Mouse (Mus musculus) kidney, adult 2 months (tissue): ENCODE results near the gene Mypop. TPM values are rescaled to one million over a fixed set of nuclear protein-coding genes. Genes with fewer than 3 reads are reported as not detected.

Experiments used
- DNase-seq: peaks from one replicate; pipeline ENCODE4 v3.0.0; 2021
- H3K27ac ChIP-seq: fragments of 200-500 bp; 2 replicates; pipeline ENCODE4 v1.5.1; 2012; ENCODE audit warnings: low read depth, low read length, control low read depth, inconsistent platforms; ENCODE audit not compliant: insufficient read depth
- H3K27me3 ChIP-seq: fragments of 200-500 bp; replicated peaks from 2 replicates; pipeline ENCODE4 v1.6.1; 2012; ENCODE audit warnings: mild to moderate bottlenecking, moderate library complexity, low read length, inconsistent platforms; ENCODE audit not compliant: control insufficient read depth, insufficient read depth
- H3K36me3 ChIP-seq: fragments of 200-500 bp; 2 replicates; pipeline ENCODE4 v1.6.1; 2012; ENCODE audit warnings: mild to moderate bottlenecking, moderate library complexity, low read length, inconsistent platforms; ENCODE audit not compliant: control insufficient read depth, insufficient read depth
- H3K4me1 ChIP-seq: fragments of 200-500 bp; 2 replicates; pipeline ENCODE4 v1.6.1; 2011; ENCODE audit warnings: low read length; ENCODE audit not compliant: control insufficient read depth, insufficient read depth
- H3K4me3 ChIP-seq: fragments of 200-500 bp; 2 replicates; pipeline ENCODE4 v1.5.1; 2011; ENCODE audit warnings: mild to moderate bottlenecking, low read depth, low read length, control low read depth; ENCODE audit not compliant: insufficient read depth
- CTCF ChIP-seq: fragments of 200-500 bp; conservative IDR thresholded peaks from 2 replicates; pipeline ENCODE4 v1.5.1; 2011; ENCODE audit warnings: low read depth, mild to moderate bottlenecking, control low read depth, low read length, moderate library complexity, mixed read lengths; ENCODE audit not compliant: insufficient read depth, insufficient read length
- POLR2A ChIP-seq: fragments of 200-500 bp; IDR thresholded peaks from one replicate; pipeline ENCODE4 v1.6.1; 2011; ENCODE audit warnings: low read depth, low read length, control low read depth
- WGBS: fragments of 180-500 bp; shearing (Covaris S2); methylation state at CpG from one replicate; pipeline ENCODE4 v1.1.7; 2018; 5-methylcytosine and 5-hydroxymethylcytosine counted together
- polyA plus RNA-seq: library from polyadenylated mRNA; depleted of rRNA; stranded (reverse); fragments of >200 nt; gene quantifications from 2 replicates; pipeline ENCODE4 v1.2.3, GENCODE M21; 2012

Mypop gene
- polyA plus RNA-seq, 1 experiment, result 7.6 TPM

DNA sequence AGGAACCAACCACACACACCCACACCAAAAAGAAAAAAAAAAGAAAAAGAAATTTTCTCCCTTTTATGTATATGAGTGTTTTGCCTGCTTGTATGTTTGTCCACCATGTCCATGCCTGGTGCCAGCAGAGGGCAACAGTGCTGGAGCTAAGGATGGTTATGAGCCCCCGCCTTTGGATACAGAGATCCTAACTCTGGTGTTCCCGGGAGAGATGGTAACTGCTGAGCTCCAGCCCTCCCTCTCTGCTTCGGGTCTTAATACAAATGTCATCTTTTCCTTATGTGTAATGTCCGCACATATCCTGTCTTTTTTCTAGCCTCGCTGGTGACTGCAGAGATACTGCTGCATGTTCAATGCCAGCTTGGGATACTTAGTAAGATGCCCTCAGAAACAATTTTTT, 1.1 kb upstream of the Mypop start:
- no peaks in the 10 kb centered on the region for H3K36me3 ChIP-seq
- no peak overlapping the region for H3K4me3 ChIP-seq
- DNase-seq, result no peak
- no peaks in the 10 kb centered on the region for H3K27me3 ChIP-seq
- H3K4me1 ChIP-seq, result peaks cover 3% of the 10 kb centered on the region; the same call in 1 of the 2 replicates
- 9% methylated on average over 5 of the region's 5 CpGs for WGBS
- TF ChIP-seq POLR2A, result no peak
- TF ChIP-seq CTCF, result no peak
- H3K27ac ChIP-seq, result no peak overlapping the region

DNA sequence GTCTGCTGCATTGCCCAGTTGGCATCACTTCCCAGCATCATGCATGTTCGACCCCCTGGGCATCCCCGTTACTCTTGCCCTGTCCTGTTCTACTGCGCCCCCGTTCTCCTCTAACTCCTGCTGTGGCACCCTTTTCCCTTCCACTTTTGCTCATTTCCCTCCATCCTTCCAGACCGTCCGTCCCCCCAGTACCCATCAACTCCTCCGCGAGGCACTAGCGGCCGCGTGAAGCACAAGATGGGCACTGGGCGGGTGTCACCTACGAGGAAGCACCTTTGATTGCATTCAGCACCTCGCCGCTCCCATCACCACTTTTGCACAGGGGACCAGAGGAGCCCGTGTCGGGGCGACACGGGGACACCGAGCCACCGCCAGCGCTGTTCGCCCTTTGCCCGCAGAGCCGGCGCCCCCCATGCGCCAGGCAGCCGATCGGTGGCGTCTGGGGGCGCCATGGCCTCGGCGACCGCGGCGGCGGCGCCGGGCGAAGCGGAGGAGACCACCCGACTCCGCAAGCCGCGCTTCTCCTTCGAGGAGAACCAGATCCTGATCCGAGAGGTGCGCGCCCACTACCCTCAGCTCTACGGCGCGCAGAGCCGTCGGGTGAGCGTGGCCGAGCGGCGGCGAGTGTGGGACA, 732 bp downstream of the Mypop start:
- H3K4me3 ChIP-seq, result peak overlapping the region; percentile 64
- whole genome bisulfite sequencing, result 1% methylated on average over 57 of the region's 59 CpGs
- no peak for TF ChIP-seq CTCF
- no peak for TF ChIP-seq POLR2A
- H3K36me3 ChIP-seq, result no peaks in the 10 kb centered on the region
- no peaks in the 10 kb centered on the region for H3K27me3 ChIP-seq
- DNase-seq, result no peak
- no peak overlapping the region for H3K27ac ChIP-seq
- peaks cover 3% of the 10 kb centered on the region; the same call in 1 of the 2 replicates for H3K4me1 ChIP-seq

GRCm38 (mm10) chr7:18992294-18992675, 1.2 kb downstream of the Mypop start:
- no peak for TF ChIP-seq CTCF
- TF ChIP-seq POLR2A, result no peak
- H3K4me1 ChIP-seq, result peaks cover 3% of the 10 kb centered on the region; the same call in 1 of the 2 replicates
- peak overlapping the region; percentile 64 for H3K4me3 ChIP-seq
- H3K36me3 ChIP-seq, result no peaks in the 10 kb centered on the region
- no peak overlapping the region for H3K27ac ChIP-seq
- no peak for DNase-seq
- no peaks in the 10 kb centered on the region for H3K27me3 ChIP-seq
- 5% methylated on average over 31 of the region's 31 CpGs for WGBS

DNA sequence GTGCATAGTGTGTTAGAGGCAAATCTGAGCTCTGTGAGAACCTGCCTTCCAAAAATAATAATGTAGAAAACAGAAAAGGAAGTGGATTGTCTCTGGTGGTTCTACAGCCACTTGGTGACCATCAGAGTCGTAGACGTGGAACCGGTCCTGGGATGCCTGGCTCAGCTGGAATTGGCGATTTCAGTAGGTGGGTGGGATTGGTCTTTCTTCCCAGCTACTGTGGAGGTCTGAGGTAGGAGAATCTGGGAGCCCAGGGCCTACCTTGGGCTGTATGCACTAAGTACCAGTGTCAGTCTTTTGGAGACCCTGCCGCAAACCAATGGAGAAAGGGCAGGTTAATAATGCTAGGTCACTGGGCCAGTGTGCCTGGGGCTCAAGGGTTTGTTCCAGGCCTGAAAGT, 2.0 kb downstream of the Mypop start:
- Histone ChIP-seq H3K27ac (no peak overlapping the region), H3K27me3 (no peaks in the 10 kb centered on the region), H3K4me1 (peaks cover 3% of the 10 kb centered on the region; the same call in 1 of the 2 replicates), H3K4me3 (no peak overlapping the region), H3K36me3 (no peaks in the 10 kb centered on the region)
- DNase-seq, result no peak
- WGBS, result 88% methylated on average over 5 of the region's 5 CpGs
- TF ChIP-seq POLR2A (no peak), CTCF (no peak)

DNA sequence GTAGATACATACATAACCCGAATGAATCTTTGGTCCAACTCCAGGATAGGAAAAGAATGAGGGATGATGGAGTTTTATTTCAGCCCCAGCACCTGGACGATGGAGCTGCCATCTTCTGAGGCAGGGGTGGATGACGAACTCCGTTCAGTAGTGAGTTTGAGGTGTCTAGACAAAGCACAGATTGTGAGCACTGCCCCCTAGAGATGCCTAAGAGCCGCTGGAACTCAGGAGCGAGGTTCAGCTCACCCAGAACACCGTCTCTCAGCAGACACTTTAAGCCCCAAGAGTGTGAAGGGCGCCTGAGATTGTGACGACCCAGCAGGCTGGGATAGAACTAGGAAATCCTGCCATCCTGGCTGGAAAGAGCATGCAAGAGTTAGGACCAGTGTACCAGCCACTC, 7.8 kb downstream of the Mypop start:
- no peaks in the 10 kb centered on the region for H3K36me3 ChIP-seq
- H3K4me3 ChIP-seq, result no peak overlapping the region
- DNase-seq, result no peak
- no peaks in the 10 kb centered on the region for H3K4me1 ChIP-seq
- 44% methylated on average over 9 of the region's 9 CpGs for WGBS
- H3K27me3 ChIP-seq, result no peaks in the 10 kb centered on the region
- TF ChIP-seq CTCF (peak; percentile 28; the same call in 1 of the 2 replicates), POLR2A (no peak)
- H3K27ac ChIP-seq, result no peak overlapping the region

DNA sequence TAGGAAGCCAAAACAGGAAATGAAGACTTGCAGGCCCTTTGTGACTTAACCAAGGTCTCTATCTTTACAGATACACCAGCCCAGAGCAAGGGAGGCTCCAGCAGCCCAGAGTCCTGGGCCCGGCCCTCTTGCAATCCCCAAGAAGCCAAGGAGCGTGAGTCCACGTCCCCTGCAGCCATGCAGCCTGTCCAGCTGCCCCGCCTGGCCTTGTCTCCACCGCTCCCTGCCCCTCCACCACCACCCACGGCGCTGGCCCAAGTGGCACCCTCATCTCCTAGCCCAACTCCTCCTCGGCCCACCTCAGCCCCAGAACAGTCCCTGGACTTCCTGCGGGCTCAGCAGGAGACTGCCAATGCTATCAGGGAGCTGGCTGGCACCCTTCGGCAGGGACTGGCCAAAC, 9.4 kb downstream of the Mypop start:
- no peaks in the 10 kb centered on the region for H3K36me3 ChIP-seq
- H3K4me1 ChIP-seq, result 0 out of 2 replicates have a peak, but pooled peaks cover 6% of the 10 kb centered on the region
- H3K4me3 ChIP-seq, result peak overlapping the region; percentile 41; the same call in 1 of the 2 replicates
- TF ChIP-seq POLR2A, result no peak
- TF ChIP-seq CTCF, result no peak
- 37% methylated on average over 10 of the region's 10 CpGs for WGBS
- no peak for DNase-seq
- no peak overlapping the region for H3K27ac ChIP-seq
- no peaks in the 10 kb centered on the region for H3K27me3 ChIP-seq

DNA sequence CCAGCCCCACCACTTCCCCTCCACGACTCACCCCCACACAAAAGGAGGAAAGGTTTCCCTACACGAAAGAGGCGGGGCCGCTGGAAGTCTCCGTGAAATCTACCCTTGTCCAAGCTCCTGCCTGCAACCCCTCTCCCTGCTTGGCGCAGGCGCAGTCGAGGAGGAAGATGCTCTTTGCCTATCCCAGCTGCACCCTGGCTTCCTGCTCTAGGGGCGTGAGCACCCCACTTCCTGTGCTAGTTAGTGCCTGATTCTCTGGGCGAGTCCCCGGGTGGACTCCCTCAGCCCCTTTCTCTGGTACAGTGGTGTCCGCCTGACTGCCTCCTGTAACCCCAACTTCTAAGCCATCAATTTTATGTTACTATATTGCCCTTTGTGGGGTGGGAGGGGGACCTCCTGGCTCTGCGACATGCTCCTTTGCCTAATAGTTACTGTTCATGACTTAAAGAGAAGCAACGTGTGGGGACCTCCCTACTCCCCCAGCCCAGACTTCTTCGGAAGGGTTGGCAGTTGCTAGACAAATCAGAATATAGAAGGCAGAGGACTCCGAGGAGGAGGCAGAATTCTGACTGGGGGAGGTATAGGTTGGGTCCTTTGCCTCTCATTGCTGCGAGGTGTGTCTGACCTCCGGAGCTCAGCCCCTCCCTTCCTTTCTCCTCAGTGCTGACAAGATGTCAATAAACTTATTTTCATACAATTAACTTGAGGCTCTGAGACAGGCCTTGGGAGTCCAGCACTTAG, 10.2 kb downstream of the Mypop start:
- DNase-seq, result peak; percentile 82
- WGBS, result 30% methylated on average over 18 of the region's 18 CpGs
- TF ChIP-seq CTCF (no peak), POLR2A (no peak)

More for the DNA sequence above, 10.2 kb downstream of the Mypop start:
- Histone ChIP-seq H3K4me3 (peak overlapping the region; percentile 41), H3K27ac (peak overlapping the region; percentile 6; the same call in 1 of the 2 replicates), H3K36me3 (no peaks in the 10 kb centered on the region; the same call in 1 of the 2 replicates), H3K27me3 (no peaks in the 10 kb centered on the region), H3K4me1 (0 out of 2 replicates have a peak, but pooled peaks cover 6% of the 10 kb centered on the region)
